Mouse (Mus musculus) adrenal gland, adult 2 months (tissue): Measurements from ENCODE around the gene Brd2. TPM values are rescaled to one million over a fixed set of nuclear protein-coding genes. Genes with fewer than 3 reads are reported as not detected.
A peak's percentile ranks its signal among the peaks of the same experiment; 100 is the strongest.
"Not testable (repeated sequence)": the region's sequence is repeated elsewhere in the genome, so short reads cannot be mapped to it uniquely, and the experiment has no call there.

Source experiments
- DNase-seq: peaks from one replicate; pipeline ENCODE4 v3.0.0; 2021
- long read RNA-seq: library from polyadenylated mRNA; stranded (forward); transcript quantifications from one replicate; pipeline ENCODE4 v2.0.0, GENCODE M21; 2021
- polyA plus RNA-seq: library from polyadenylated mRNA; depleted of rRNA; stranded (reverse); fragments of >200 nt; gene quantifications from 2 replicates; pipeline ENCODE4 v1.2.3, GENCODE M21; 2012; rRNA removed
- total RNA-seq, 2 experiments: library from RNA; stranded (reverse); gene quantifications; 2 replicates each; pipeline ENCODE4 v1.2.3; 2021

Gene Brd2
- 100 to 1,000 TPM; 173 to 286 TPM for total RNA-seq
- polyA plus RNA-seq = 103 and 104 TPM in 2 replicates
- long read RNA-seq, full-length matches to known transcripts = 6 of 62 reads
- long read RNA-seq, partial matches to known transcripts = 25 of 62 reads
- long read RNA-seq, other reads (novel, unspliced or antisense) = 31 of 62 reads

- DNase-seq = peak; percentile 99
These were observed at the start of gene Brd2 for GRCm38 (mm10) chr17:34122188-34122984. Brd2 (minus strand) TSS chr17:34122634.

- peak; percentile 76 for DNase-seq
These were observed 48.6 kb upstream of the Brd2 start for GRCm38 (mm10) chr17:34170877-34171498.

- no peak for DNase-seq
These were observed 48.0 kb upstream of the Brd2 start for GRCm38 (mm10) chr17:34170487-34170876.

GRCm38 (mm10) chr17:34169279-34169678, 46.8 kb upstream of the Brd2 start:
- DNase-seq = peak; percentile 36

- DNase-seq = no peak
These were observed 42.7 kb upstream of the Brd2 start for GRCm38 (mm10) chr17:34165033-34165730.

- DNase-seq = no peak
These were observed 41.9 kb upstream of the Brd2 start for GRCm38 (mm10) chr17:34164202-34164895.

- no peak for DNase-seq
These were observed 33.1 kb upstream of the Brd2 start for GRCm38 (mm10) chr17:34155534-34155933.

- peak; percentile 52 for DNase-seq
These were observed 30.5 kb upstream of the Brd2 start, which contains the start of gene H2-DMb1 for GRCm38 (mm10) chr17:34152923-34153322. H2-DMb1 (plus strand) TSS chr17:34153072.

- no peak for DNase-seq
These were observed 22.5 kb upstream of the Brd2 start for GRCm38 (mm10) chr17:34144960-34145371.

- DNase-seq = not testable (repeated sequence)
These were observed 21.8 kb upstream of the Brd2 start for GRCm38 (mm10) chr17:34144221-34144620.

GRCm38 (mm10) chr17:34143461-34143860, 21.0 kb upstream of the Brd2 start:
- DNase-seq = no peak

GRCm38 (mm10) chr17:34143033-34143432, 20.6 kb upstream of the Brd2 start, which contains the start of gene H2-DMb2:
H2-DMb2 (plus strand) TSS chr17:34143307.
- no peak for DNase-seq

GRCm38 (mm10) chr17:34142456-34143010, 20.1 kb upstream of the Brd2 start:
- no peak for DNase-seq

GRCm38 (mm10) chr17:34141448-34141847, 19.0 kb upstream of the Brd2 start:
- no peak for DNase-seq

- DNase-seq = no peak
These were observed 17.8 kb upstream of the Brd2 start for GRCm38 (mm10) chr17:34140240-34140639.

- DNase-seq = peak; percentile 45
These were observed 17.0 kb upstream of the Brd2 start for GRCm38 (mm10) chr17:34139416-34139815.

- DNase-seq = no peak
These were observed 16.2 kb upstream of the Brd2 start for GRCm38 (mm10) chr17:34138655-34139054.

- no peak for DNase-seq
These were observed 15.2 kb upstream of the Brd2 start for GRCm38 (mm10) chr17:34137601-34138000.

GRCm38 (mm10) chr17:34135297-34136224, 13.1 kb upstream of the Brd2 start:
- DNase-seq = peak; percentile 98

- DNase-seq = no peak
These were observed 12.0 kb upstream of the Brd2 start for GRCm38 (mm10) chr17:34134451-34134850.
